Mouse (Mus musculus) right cerebral cortex, postnatal 36 days (tissue): ENCODE measurements around the gene Stx12.
"Not testable (repeated sequence)": the region's sequence is repeated elsewhere in the genome, so short reads cannot be mapped to it uniquely, and the experiment has no call there.

Source experiments
- DNase-seq, 2 experiments: peaks; one replicate each; pipeline ENCODE4 v3.0.0; 2022; ENCODE audit warnings: low spot score in 2 of 2, mixed read lengths in 1 of 2

Stx12 gene

GRCm38 (mm10) chr4:132884064-132884843, at the start of gene Stx12:
Gene Stx12 (minus strand): TSS chr4:132884509.
- peak; percentile 83 to 86 for DNase-seq

GRCm38 (mm10) chr4:132932752-132933404, 48.6 kb upstream of the Stx12 start:
- DNase-seq: peak in 1 of 2 experiments; percentile 33

GRCm38 (mm10) chr4:132930784-132931183, 46.5 kb upstream of the Stx12 start:
- DNase-seq: no peak

- DNase-seq: not testable (repeated sequence)
Measured at GRCm38 (mm10) chr4:132926520-132926919, 42.2 kb upstream of the Stx12 start.

GRCm38 (mm10) chr4:132922558-132923008, 38.3 kb upstream of the Stx12 start, which contains the start of gene Fam76a:
Gene Fam76a (minus strand): TSS chr4:132922558.
- DNase-seq: peak; percentile 100

- DNase-seq: no peak
Measured at GRCm38 (mm10) chr4:132922061-132922530, 37.8 kb upstream of the Stx12 start.

GRCm38 (mm10) chr4:132921488-132921887, 37.2 kb upstream of the Stx12 start:
- no peak for DNase-seq

GRCm38 (mm10) chr4:132920171-132920570, 35.9 kb upstream of the Stx12 start:
- DNase-seq: no peak

- DNase-seq: not testable (repeated sequence)
Measured at GRCm38 (mm10) chr4:132918493-132918892, 34.2 kb upstream of the Stx12 start.

GRCm38 (mm10) chr4:132912156-132912555, 27.8 kb upstream of the Stx12 start:
- DNase-seq: no peak

- no peak for DNase-seq
Measured at GRCm38 (mm10) chr4:132905843-132906360, 21.6 kb upstream of the Stx12 start.

GRCm38 (mm10) chr4:132904765-132905309, 20.5 kb upstream of the Stx12 start:
- DNase-seq: no peak

GRCm38 (mm10) chr4:132904071-132904470, 19.8 kb upstream of the Stx12 start:
- DNase-seq: no peak

- no peak for DNase-seq
Measured at GRCm38 (mm10) chr4:132898197-132898596, 13.9 kb upstream of the Stx12 start.

GRCm38 (mm10) chr4:132894402-132894801, 10.1 kb upstream of the Stx12 start:
- no peak for DNase-seq

- no peak for DNase-seq
Measured at GRCm38 (mm10) chr4:132884844-132885374, 600 bp upstream of the Stx12 start.

- DNase-seq: no peak
Measured at GRCm38 (mm10) chr4:132883561-132884063, 697 bp downstream of the Stx12 start.

- no peak for DNase-seq
Measured at GRCm38 (mm10) chr4:132874363-132875097, 9.8 kb downstream of the Stx12 start.

GRCm38 (mm10) chr4:132873481-132874362, 10.6 kb downstream of the Stx12 start:
- no peak for DNase-seq

GRCm38 (mm10) chr4:132871116-132871515, 13.2 kb downstream of the Stx12 start:
- no peak for DNase-seq
